Mouse (Mus musculus): ENCODE results near the gene Ms4a4c. TPM values are rescaled to one million over a fixed set of nuclear protein-coding genes. Genes with fewer than 3 reads are reported as not detected.

The Ms4a4c gene
- 26.5 TPM for total RNA-seq (2023)

GRCm38 (mm10) chr19:11404527-11404926 lies at the start of gene Ms4a4c:
Ms4a4c (plus strand) TSS chr19:11404770.

GRCm38 (mm10) chr19:11375273-11375672 lies 29.3 kb upstream of the Ms4a4c start, which contains the start of gene Ms4a4a:
Ms4a4a (plus strand) TSS chr19:11375523.

GRCm38 (mm10) chr19:11443338-11443737 lies 38.8 kb downstream of the Ms4a4c start, which contains the start of gene Ms4a4b:
Ms4a4b (plus strand) TSS chr19:11443553.

GRCm38 (mm10) chr19:11469215-11469614 lies 64.6 kb downstream of the Ms4a4c start, which contains the start of gene Ms4a6c:
Ms4a6c (plus strand) TSS chr19:11469366.

Other genes starting within 250 kb of the Ms4a4c start
- not detected for gene 1700025F22Rik, start 239.4 kb upstream of the Ms4a4c start, total RNA-seq (2023)
- not detected for gene Ms4a13, start 208.0 kb upstream of the Ms4a4c start, total RNA-seq (2023)
- gene Ms4a12, start 172.3 kb upstream of the Ms4a4c start, total RNA-seq (2023): not detected
- 23.8 TPM for gene Ms4a1, start 138.5 kb upstream of the Ms4a4c start, total RNA-seq (2023)
- not detected for gene Ms4a5, start 120.9 kb upstream of the Ms4a4c start, total RNA-seq (2023)
- gene Ms4a14, start 90.3 kb upstream of the Ms4a4c start, total RNA-seq (2023): not detected
- gene Ms4a7, start 68.6 kb upstream of the Ms4a4c start, total RNA-seq (2023): not detected
- gene Ms4a4a, start 29.2 kb upstream of the Ms4a4c start, total RNA-seq (2023): 2.5 TPM
- 839 TPM for gene Ms4a4b, start 38.8 kb downstream of the Ms4a4c start, total RNA-seq (2023)
- gene Ms4a6c, start 64.6 kb downstream of the Ms4a4c start, total RNA-seq (2023): 40.2 TPM
- 354 TPM for gene Gm8369, start 81.2 kb downstream of the Ms4a4c start, total RNA-seq (2023)
- gene Ms4a6b, start 111.7 kb downstream of the Ms4a4c start, total RNA-seq (2023): 659 TPM
- not detected for gene Ms4a4d, start 132.0 kb downstream of the Ms4a4c start, total RNA-seq (2023)
- 9.2 TPM for gene Ms4a6d, start 200.1 kb downstream of the Ms4a4c start, total RNA-seq (2023)
- not detected for gene Ms4a2, start 218.9 kb downstream of the Ms4a4c start, total RNA-seq (2023)
- gene Ms4a3, start 236.1 kb downstream of the Ms4a4c start, total RNA-seq (2023): not detected

All from CD4-positive naive resting alpha-beta T cell, adult 57 days (primary cell).